Mouse (Mus musculus) erythroblast, embryonic 14.5 days (primary cell): ENCODE results near the gene Grn.

ENCODE experiments used
- GATA1 ChIP-seq: IDR thresholded peaks from 2 replicates; pipeline ENCODE4 v1.6.1; 2012; ENCODE audit warnings: low read length, inconsistent platforms, mixed read lengths
- TAL1 ChIP-seq: IDR thresholded peaks from 3 replicates; pipeline ENCODE4 v1.6.1; 2012; ENCODE audit warnings: low read length, inconsistent platforms, mixed read lengths

DNA sequence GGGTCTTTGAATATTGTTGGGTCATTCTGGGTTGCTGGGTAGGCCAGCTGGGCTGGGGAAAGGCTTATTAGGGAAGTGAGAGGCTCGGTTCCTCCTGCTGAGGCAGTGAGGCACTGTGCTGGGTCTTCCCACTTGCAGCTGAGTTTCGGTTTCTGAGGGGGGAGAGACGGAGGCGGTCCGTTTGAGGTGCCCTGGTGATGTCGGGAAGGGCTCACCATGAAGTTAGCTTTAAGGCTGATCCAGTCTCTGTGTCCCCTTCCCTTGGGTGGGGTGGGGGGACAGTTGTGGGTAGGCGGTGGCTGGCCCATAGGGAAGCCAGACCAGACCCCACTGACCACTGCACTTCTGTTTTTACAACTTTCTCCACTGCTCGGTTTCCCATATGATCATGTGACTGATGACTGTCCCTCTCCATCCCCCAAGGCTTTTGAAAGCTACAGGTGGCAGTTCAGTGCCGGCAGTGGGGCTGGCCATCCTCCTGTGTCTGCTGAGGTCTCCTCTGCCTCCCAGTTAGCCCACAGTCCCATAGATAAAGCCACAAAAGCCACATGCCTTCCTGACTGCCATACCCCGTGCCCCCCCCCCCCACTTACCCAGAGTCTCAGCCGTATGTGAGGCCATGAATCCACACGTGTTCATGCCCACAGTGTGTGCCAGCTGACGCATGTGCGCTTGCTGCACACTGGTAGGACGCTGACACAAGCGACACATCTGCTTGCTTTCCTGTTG is 2.2 kb downstream of the Grn start:
- TF ChIP-seq TAL1 (no peak), GATA1 (no peak)
